ENCODE assay signal across 8 mouse cellular contexts in the genomic region with DNA sequence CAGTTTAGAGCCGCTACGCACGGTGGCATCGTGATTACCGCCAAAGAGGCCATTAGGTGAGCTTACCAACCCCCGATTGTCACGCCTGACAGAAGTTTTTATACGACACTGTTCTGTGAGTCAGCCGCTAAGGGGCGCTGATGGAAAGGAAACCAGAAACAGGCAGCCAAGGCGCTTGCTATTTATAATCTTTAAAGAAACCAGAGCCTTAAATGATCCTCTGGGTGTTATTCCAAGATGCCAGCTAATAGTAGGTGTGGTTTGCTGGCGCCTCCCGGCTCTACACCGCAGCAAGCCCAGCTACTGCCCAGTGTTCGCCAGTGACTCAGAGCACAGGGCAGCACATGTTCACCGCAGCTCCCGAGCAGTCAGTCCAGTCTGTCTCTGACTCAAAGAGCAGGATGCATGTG. TPM values are rescaled to one million over a fixed set of nuclear protein-coding genes. Genes with fewer than 3 reads are reported as not detected.
DNase-seq lines count a peak whose midpoint lies in the region; ATAC-seq lines count a peak whose summit lies in the region.

No protein-coding gene starts in this region.

- no peaks in the 10 kb centered on the region for H3K4me1 ChIP-seq in midbrain, embryonic 11.5 days (ENCODE audit: control insufficient read depth, insufficient read depth, low read length)

- H3K4me3 ChIP-seq in midbrain, embryonic 11.5 days (ENCODE audit: low read depth, low read length): no peak overlapping the region

- no peak overlapping the region for H3K4me2 ChIP-seq in midbrain, embryonic 11.5 days

- WGBS in midbrain, embryonic 11.5 days: 32% methylated on average over 17 of the region's 17 CpGs

- H3K27me3 ChIP-seq in midbrain, embryonic 11.5 days (ENCODE audit: control insufficient read depth, insufficient read depth, low read length): peaks cover 8% of the 10 kb centered on the region

- H3K9ac ChIP-seq in midbrain, embryonic 11.5 days (ENCODE audit: low read length): no peak overlapping the region

- no peaks in the 10 kb centered on the region for H3K36me3 ChIP-seq in midbrain, embryonic 11.5 days (ENCODE audit: control insufficient read depth, insufficient read depth, low read length)

- peak; percentile 88 for ATAC-seq in common myeloid progenitor, adult 5-6 weeks (replicated peaks; ENCODE audit: low read depth, poor library complexity, severe bottlenecking)
- peak; percentile 48; the same call in 1 of the 2 replicates for ATAC-seq in midbrain, embryonic 11.5 days (ENCODE audit: low FRiP score)
- no peak for ATAC-seq in erythroid progenitor cell, adult 5-6 weeks (replicated peaks; ENCODE audit: low FRiP score, poor library complexity, severe bottlenecking)

- H3K9me3 ChIP-seq in midbrain, embryonic 11.5 days (ENCODE audit: control insufficient read depth, low read length): no peaks in the 10 kb centered on the region

- H3K27ac ChIP-seq in midbrain, embryonic 11.5 days (ENCODE audit: low read depth, low read length): no peak overlapping the region

- peak; percentile 75 for DNase-seq in ZHBTc4 (ENCODE audit: low read depth, low spot score)
- peak; percentile 85 for DNase-seq in gastrocnemius, postnatal 10 days
- DNase-seq in induced T-regulatory cell, adult 2 months (ENCODE audit: low read depth): peak; percentile 75
- DNase-seq in left cerebral cortex, adult 9 months (ENCODE audit: low spot score in 2 of 2): peak; percentile 52 to 78
- DNase-seq in midbrain, embryonic 11.5 days (ENCODE audit: low spot score, missing footprints): peak; percentile 90
- peak; percentile 90 for DNase-seq in skeletal muscle tissue, adult 2 months (ENCODE audit: low read depth, low spot score)

RNA-seq across cellular contexts. Expression of a gene that starts 35.2 kb away (rescaled TPM):
- total RNA-seq in common myeloid progenitor, adult 5-6 weeks (2017): 7.9 and 9.2 TPM in 2 replicates
- total RNA-seq in gastrocnemius, postnatal 10 days (2021): 1 to 10 TPM; 8.6 to 9.8 TPM
- 6.8 and 7.0 TPM in 2 replicates for polyA plus RNA-seq in midbrain, embryonic 11.5 days (2014; fragmentation: Nextera tagmentation; extraction: Ambion mirVana)
- 2.1 TPM in 1 of 2 replicates, not detected in the other for total RNA-seq in erythroid progenitor cell, adult 5-6 weeks (2015; ENCODE audit: low replicate concordance)
- total RNA-seq in erythroid progenitor cell, adult 5-6 weeks (2017; ENCODE audit: low replicate concordance): 0.15 and 0.77 TPM in 2 replicates
